Mouse (Mus musculus) bone marrow, adult 2 months (tissue): ENCODE data around the gene Fbxo46.

Experiments
- CTCF ChIP-seq: fragments of 200-500 bp; IDR thresholded peaks from 2 replicates; pipeline ENCODE4 v1.5.1; 2011; ENCODE audit warnings: low read length, control low read depth; ENCODE audit not compliant: control insufficient read depth, insufficient read depth
- POLR2A ChIP-seq: fragments of 200-500 bp; IDR thresholded peaks from 2 replicates; pipeline ENCODE4 v1.6.1; 2011; ENCODE audit warnings: low read depth, mild to moderate bottlenecking, control low read depth, low read length, borderline replicate concordance; ENCODE audit not compliant: control insufficient read depth

GRCm38 (mm10) chr7:19096421-19096976 lies 23.2 kb upstream of the Fbxo46 start:
- no peak for TF ChIP-seq CTCF
- no peak for TF ChIP-seq POLR2A
